Mouse (Mus musculus) left cerebral cortex, adult 6 months (tissue): ENCODE measurements around the gene Kl. TPM values are rescaled to one million over a fixed set of nuclear protein-coding genes. Genes with fewer than 3 reads are reported as not detected.

Experiments
- long read RNA-seq, 2 experiments: library from polyadenylated mRNA; unstranded; transcript quantifications; one replicate each; pipeline ENCODE4 v2.0.0; 2019 to 2020
- polyA plus RNA-seq: library from polyadenylated mRNA; unstranded; fragments of <200 nt; fragmentation: Nextera tagmentation; gene quantifications from 2 replicates; pipeline ENCODE4 v1.2.3, GENCODE M21; 2021

Gene Kl
- polyA plus RNA-seq, result 0.50 and 0.74 TPM in 2 replicates
- long read RNA-seq, experiment 1, partial matches to known transcripts, result 1 of 3 reads
- long read RNA-seq, experiment 1, other reads (novel, unspliced or antisense), result 2 of 3 reads
- long read RNA-seq, experiment 2, partial matches to known transcripts, result 0 of 1 reads
- long read RNA-seq, experiment 2, other reads (novel, unspliced or antisense), result 1 of 1 reads

DNA sequence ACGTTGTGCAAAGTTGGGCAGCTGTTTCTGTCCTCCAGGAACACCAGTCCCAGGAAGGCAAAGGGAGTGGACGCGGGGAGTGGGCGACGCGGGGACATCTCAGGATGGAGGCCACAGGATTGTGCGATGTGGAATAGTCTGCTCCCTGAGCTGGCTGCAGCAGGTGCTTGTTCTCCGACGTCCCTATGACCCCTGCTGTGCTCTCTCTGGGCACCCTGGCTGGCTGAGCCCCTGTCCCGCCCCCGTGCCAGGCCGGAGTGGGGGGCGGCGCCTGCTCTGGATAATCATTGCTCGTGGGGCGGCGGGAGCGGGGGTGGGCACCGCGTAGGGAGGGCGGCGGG, at the start of gene Kl:
Gene Kl (plus strand): TSS at position 280 of the 341 bp plus-strand sequence.

